Mouse (Mus musculus) stomach, embryonic 15.5 days (tissue): ENCODE data around the gene Cfap206. TPM values are rescaled to one million over a fixed set of nuclear protein-coding genes. Genes with fewer than 3 reads are reported as not detected.

Experiments used
- ATAC-seq: fragments of 200-750 bp; cut with Nextera tagmentation; 2 replicates; pipeline ENCODE4 v1.8.0; 2017; ENCODE audit warnings: low read depth, moderate number of reproducible peaks, moderate TSS enrichment; ENCODE audit not compliant: insufficient read depth, low FRiP score
- H3K27ac ChIP-seq: fragments of 300-500 bp; sonication (generic); 2 replicates; pipeline ENCODE4 v1.5.1; 2015; ENCODE audit warnings: mild to moderate bottlenecking, inconsistent platforms
- H3K27me3 ChIP-seq: fragments of 300-500 bp; sonication (generic); replicated peaks from 2 replicates; pipeline ENCODE4 v1.6.1; 2015; ENCODE audit warnings: inconsistent platforms
- H3K36me3 ChIP-seq: fragments of 300-500 bp; sonication (generic); 2 replicates; pipeline ENCODE4 v1.6.1; 2015; ENCODE audit warnings: inconsistent platforms
- H3K4me1 ChIP-seq: fragments of 300-500 bp; sonication (generic); 2 replicates; pipeline ENCODE4 v1.6.1; 2015; ENCODE audit warnings: inconsistent platforms
- H3K4me2 ChIP-seq: fragments of 300-500 bp; sonication (generic); 2 replicates; pipeline ENCODE4 v1.6.1; 2015; ENCODE audit warnings: mild to moderate bottlenecking, inconsistent platforms
- H3K4me3 ChIP-seq: fragments of 300-500 bp; sonication (generic); replicated peaks from 2 replicates; pipeline ENCODE4 v1.5.1; 2015; ENCODE audit warnings: inconsistent platforms
- H3K9ac ChIP-seq: fragments of 300-500 bp; sonication (generic); 2 replicates; pipeline ENCODE4 v1.6.1; 2015; ENCODE audit warnings: inconsistent platforms
- H3K9me3 ChIP-seq: fragments of 300-500 bp; sonication (generic); 2 replicates; pipeline ENCODE4 v1.6.1; 2016; ENCODE audit warnings: inconsistent platforms
- WGBS: fragments of 180-500 bp; shearing (Covaris S2); methylation state at CpG from one replicate; pipeline ENCODE4 v1.1.7; 2015; 5-methylcytosine and 5-hydroxymethylcytosine counted together
- polyA plus RNA-seq: library from polyadenylated mRNA; unstranded; fragments of >200 nt; fragmentation: Nextera tagmentation; extraction: Ambion mirVana; gene quantifications from 2 replicates; pipeline ENCODE4 v1.2.1, GENCODE M21; 2015

Gene Cfap206
- polyA plus RNA-seq, 1 experiment from 2014 or later = 0.27 TPM

- no peak overlapping the region for H3K27ac ChIP-seq
- H3K36me3 ChIP-seq = peaks cover 39% of the 10 kb centered on the region
Measured at GRCm38 (mm10) chr4:34661927-34662326, 68.1 kb downstream of the Cfap206 start.

GRCm38 (mm10) chr4:34661514-34661913 lies 68.5 kb downstream of the Cfap206 start:
- no peaks in the 10 kb centered on the region for H3K4me1 ChIP-seq
- 92% methylated on average over 2 of the region's 2 CpGs for WGBS
- H3K9me3 ChIP-seq = no peaks in the 10 kb centered on the region
- H3K4me2 ChIP-seq = no peak overlapping the region
- no peak overlapping the region for H3K4me3 ChIP-seq
- peaks cover 38% of the 10 kb centered on the region for H3K36me3 ChIP-seq
- no peak overlapping the region for H3K27ac ChIP-seq
- ATAC-seq = no peak
- no peak overlapping the region for H3K9ac ChIP-seq
- no peaks in the 10 kb centered on the region for H3K27me3 ChIP-seq

More at GRCm38 (mm10) chr4:34661927-34662326, 68.1 kb downstream of the Cfap206 start:
- 81% methylated on average over 6 of the region's 6 CpGs for WGBS
- H3K4me1 ChIP-seq = no peaks in the 10 kb centered on the region
- ATAC-seq = no peak
- no peak overlapping the region for H3K4me2 ChIP-seq
- no peak overlapping the region for H3K9ac ChIP-seq
- no peaks in the 10 kb centered on the region for H3K27me3 ChIP-seq
- no peak overlapping the region for H3K4me3 ChIP-seq
- H3K9me3 ChIP-seq = no peaks in the 10 kb centered on the region

- Histone ChIP-seq H3K9ac (no peak overlapping the region), H3K27ac (no peak overlapping the region), H3K4me3 (no peak overlapping the region), H3K4me2 (no peak overlapping the region), H3K9me3 (no peaks in the 10 kb centered on the region), H3K27me3 (no peaks in the 10 kb centered on the region), H3K36me3 (peaks cover 37% of the 10 kb centered on the region), H3K4me1 (no peaks in the 10 kb centered on the region)
- 90% methylated on average over 2 of the region's 2 CpGs for WGBS
- no peak for ATAC-seq
Measured at GRCm38 (mm10) chr4:34659012-34659411, 71.0 kb downstream of the Cfap206 start.

GRCm38 (mm10) chr4:34656101-34656500 lies 73.9 kb downstream of the Cfap206 start:
- Histone ChIP-seq H3K4me1 (no peaks in the 10 kb centered on the region), H3K4me2 (no peak overlapping the region), H3K27me3 (no peaks in the 10 kb centered on the region), H3K36me3 (peaks cover 22% of the 10 kb centered on the region), H3K4me3 (no peak overlapping the region), H3K27ac (no peak overlapping the region), H3K9ac (no peak overlapping the region), H3K9me3 (no peaks in the 10 kb centered on the region)
- 95% methylated on average over 10 of the region's 10 CpGs for WGBS
- ATAC-seq = no peak

GRCm38 (mm10) chr4:34653179-34653578 lies 76.8 kb downstream of the Cfap206 start:
- WGBS = 88% methylated on average over 7 of the region's 7 CpGs
- ATAC-seq = no peak

GRCm38 (mm10) chr4:34644779-34645178 lies 85.2 kb downstream of the Cfap206 start:
- no peaks in the 10 kb centered on the region for H3K27me3 ChIP-seq
- H3K27ac ChIP-seq = no peak overlapping the region
- H3K4me3 ChIP-seq = no peak overlapping the region
- H3K4me2 ChIP-seq = no peak overlapping the region
- no peak overlapping the region for H3K9ac ChIP-seq
- ATAC-seq = no peak
- no peaks in the 10 kb centered on the region for H3K4me1 ChIP-seq
- no peaks in the 10 kb centered on the region for H3K9me3 ChIP-seq
- H3K36me3 ChIP-seq = peaks cover 26% of the 10 kb centered on the region

More at GRCm38 (mm10) chr4:34653179-34653578, 76.8 kb downstream of the Cfap206 start:
- Histone ChIP-seq H3K36me3 (peaks cover 15% of the 10 kb centered on the region), H3K27me3 (no peaks in the 10 kb centered on the region), H3K4me2 (no peak overlapping the region), H3K9ac (no peak overlapping the region), H3K9me3 (no peaks in the 10 kb centered on the region), H3K27ac (no peak overlapping the region), H3K4me1 (no peaks in the 10 kb centered on the region), H3K4me3 (no peak overlapping the region)

GRCm38 (mm10) chr4:34640731-34641130 lies 89.3 kb downstream of the Cfap206 start:
- WGBS = 94% methylated on average over 3 of the region's 3 CpGs
- no peaks in the 10 kb centered on the region for H3K9me3 ChIP-seq
- no peak for ATAC-seq

GRCm38 (mm10) chr4:34639745-34640364 lies 90.2 kb downstream of the Cfap206 start:
- no peaks in the 10 kb centered on the region for H3K27me3 ChIP-seq
- no peaks in the 10 kb centered on the region for H3K4me1 ChIP-seq
- no peak for ATAC-seq
- H3K36me3 ChIP-seq = peaks cover 20% of the 10 kb centered on the region; the same call in 1 of the 2 replicates
- no peak overlapping the region for H3K4me2 ChIP-seq
- H3K9me3 ChIP-seq = no peaks in the 10 kb centered on the region
- H3K27ac ChIP-seq = no peak overlapping the region
- no peak overlapping the region for H3K4me3 ChIP-seq
- H3K9ac ChIP-seq = no peak overlapping the region
- 80% methylated on average over 5 of the region's 5 CpGs for WGBS

More at GRCm38 (mm10) chr4:34640731-34641130, 89.3 kb downstream of the Cfap206 start:
- Histone ChIP-seq H3K4me2 (no peak overlapping the region), H3K4me1 (no peaks in the 10 kb centered on the region), H3K36me3 (peaks cover 19% of the 10 kb centered on the region; the same call in 1 of the 2 replicates), H3K9ac (no peak overlapping the region), H3K27ac (no peak overlapping the region), H3K27me3 (no peaks in the 10 kb centered on the region), H3K4me3 (no peak overlapping the region)

Other genes with a start within 250 kb of the Cfap206 start
- 55.4 and 57.9 TPM in 2 replicates for gene Akirin2, start 179.3 kb downstream of the Cfap206 start, polyA plus RNA-seq
- gene Orc3, start 115.3 kb downstream of the Cfap206 start, polyA plus RNA-seq = 71.9 and 81.5 TPM in 2 replicates
- 66.1 and 68.9 TPM in 2 replicates for gene Rars2, start 115.2 kb downstream of the Cfap206 start, polyA plus RNA-seq
- 64.0 and 64.7 TPM in 2 replicates for gene Slc35a1, start 42.8 kb downstream of the Cfap206 start, polyA plus RNA-seq
- not detected in 2 replicates for gene Gm136, start 26.1 kb upstream of the Cfap206 start, polyA plus RNA-seq
- 41.1 and 43.0 TPM in 2 replicates for gene Smim8, start 48.2 kb upstream of the Cfap206 start, polyA plus RNA-seq
- gene Zfp292, start 152.8 kb upstream of the Cfap206 start, polyA plus RNA-seq = 15.4 and 17.5 TPM in 2 replicates
- gene Cga, start 163.6 kb upstream of the Cfap206 start, polyA plus RNA-seq = not detected in 2 replicates